Mouse (Mus musculus): ENCODE data around the gene Obox5. TPM values are rescaled to one million over a fixed set of nuclear protein-coding genes. Genes with fewer than 3 reads are reported as not detected.
"Not testable (repeated sequence)": the region's sequence is repeated elsewhere in the genome, so short reads cannot be mapped to it uniquely, and the experiment has no call there.

The Obox5 gene
- polyA plus RNA-seq (2015; fragmentation: Nextera tagmentation; extraction: Ambion mirVana): not detected in 2 replicates

DNA sequence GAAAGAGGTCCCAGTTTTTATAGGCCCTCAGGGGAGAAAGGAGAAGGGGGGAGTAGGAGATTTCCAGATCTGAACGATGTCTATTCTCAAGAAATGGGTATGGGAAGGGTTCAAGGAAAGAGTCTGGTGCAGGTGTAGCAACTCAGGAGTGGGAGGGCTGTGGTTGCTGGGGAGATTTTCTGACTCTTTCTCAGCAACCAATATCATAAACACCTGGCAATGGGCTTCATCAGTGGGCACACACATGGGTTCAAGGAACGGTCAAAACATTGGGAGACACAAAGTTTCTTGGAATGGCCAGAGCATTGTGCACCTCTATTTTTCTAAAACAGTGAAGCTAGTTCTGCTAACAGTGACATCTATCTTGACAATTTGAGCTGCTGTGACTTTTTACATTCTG lies at the start of gene Obox5:
Gene Obox5, plus strand, starts transcription at position 301 of the 400 bp plus-strand sequence.
- H3K9me3 ChIP-seq (ENCODE audit: control insufficient read depth, low read length); ATAC-seq; H3K4me2 ChIP-seq (ENCODE audit: low read length); H3K27ac ChIP-seq (ENCODE audit: low read depth, low read length); H3K4me1 ChIP-seq (ENCODE audit: control insufficient read depth, insufficient read depth, low read depth, low read length); H3K36me3 ChIP-seq (ENCODE audit: control insufficient read depth, insufficient read depth, low read length); H3K27me3 ChIP-seq (replicated peaks; ENCODE audit: control insufficient read depth, insufficient read depth, low read length); H3K4me3 ChIP-seq (ENCODE audit: low read length); H3K9ac ChIP-seq (ENCODE audit: low read depth, low read length): not testable (repeated sequence)
- 89% methylated on average over 2 of the region's 2 CpGs for WGBS

DNA sequence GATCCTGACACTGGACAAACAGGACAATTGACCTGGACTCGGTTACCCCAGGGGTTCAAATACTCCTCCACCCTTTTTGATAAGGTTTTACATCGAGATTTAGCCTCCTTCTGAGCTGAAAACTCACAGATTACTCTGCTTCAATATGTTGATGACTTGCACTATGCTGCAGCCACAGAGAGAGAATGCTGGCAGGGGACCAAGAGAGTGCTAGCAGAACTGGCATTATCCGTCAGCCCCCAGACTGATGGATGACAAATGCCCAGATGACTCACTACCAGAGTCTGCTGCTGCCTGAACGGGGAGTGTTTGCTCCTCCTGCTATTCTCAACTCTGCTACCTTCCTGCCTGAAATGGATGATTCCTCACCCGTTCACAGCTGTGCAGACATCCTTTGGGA lies 635 bp upstream of the Obox5 start:
- H3K4me1 ChIP-seq (ENCODE audit: control insufficient read depth, insufficient read depth, low read depth, low read length); H3K4me2 ChIP-seq (ENCODE audit: low read length); H3K36me3 ChIP-seq (ENCODE audit: control insufficient read depth, insufficient read depth, low read length); H3K27me3 ChIP-seq (replicated peaks; ENCODE audit: control insufficient read depth, insufficient read depth, low read length); ATAC-seq; H3K9me3 ChIP-seq (ENCODE audit: control insufficient read depth, low read length); H3K4me3 ChIP-seq (ENCODE audit: low read length); H3K9ac ChIP-seq (ENCODE audit: low read depth, low read length); H3K27ac ChIP-seq (ENCODE audit: low read depth, low read length): not testable (repeated sequence)
- 65% methylated on average over 5 of the region's 5 CpGs for WGBS

Other genes starting within 250 kb of the Obox5 start
- gene Obox3, start 110.2 kb upstream of the Obox5 start, polyA plus RNA-seq (2015; fragmentation: Nextera tagmentation; extraction: Ambion mirVana): not detected in 2 replicates
- not detected in 2 replicates for gene Obox6, start 89.5 kb downstream of the Obox5 start, polyA plus RNA-seq (2015; fragmentation: Nextera tagmentation; extraction: Ambion mirVana)
- gene Crx, start 129.8 kb downstream of the Obox5 start, polyA plus RNA-seq (2015; fragmentation: Nextera tagmentation; extraction: Ambion mirVana): not detected in 2 replicates
- gene Crxos, start 132.5 kb downstream of the Obox5 start, polyA plus RNA-seq (2015; fragmentation: Nextera tagmentation; extraction: Ambion mirVana): not detected in 2 replicates
- 1,540 and 1,671 TPM in 2 replicates for gene Selenow, start 172.3 kb downstream of the Obox5 start, polyA plus RNA-seq (2015; fragmentation: Nextera tagmentation; extraction: Ambion mirVana)
- gene Nop53, start 195.9 kb downstream of the Obox5 start, polyA plus RNA-seq (2015; fragmentation: Nextera tagmentation; extraction: Ambion mirVana): 104 and 111 TPM in 2 replicates
- gene Ehd2, start 217.4 kb downstream of the Obox5 start, polyA plus RNA-seq (2015; fragmentation: Nextera tagmentation; extraction: Ambion mirVana): 5.6 and 9.5 TPM in 2 replicates